Mouse (Mus musculus) heart, embryonic 11.5 days (tissue): ENCODE data around the gene Abi1. TPM values are rescaled to one million over a fixed set of nuclear protein-coding genes. Genes with fewer than 3 reads are reported as not detected.
"Not testable (repeated sequence)": the region's sequence is repeated elsewhere in the genome, so short reads cannot be mapped to it uniquely, and the experiment has no call there.

Source experiments
- ATAC-seq: fragments of 200-750 bp; cut with Nextera tagmentation; replicated peaks from 2 replicates; pipeline ENCODE4 v1.8.0; 2017; ENCODE audit warnings: moderate library complexity; ENCODE audit not compliant: insufficient number of reproducible peaks, low FRiP score, low TSS enrichment
- H3K27ac ChIP-seq: fragments of 300-500 bp; sonication (generic); 2 replicates; pipeline ENCODE4 v1.5.1; 2014; ENCODE audit warnings: mild to moderate bottlenecking, low read depth, low read length
- H3K27me3 ChIP-seq: fragments of 300-500 bp; sonication (generic); 2 replicates; pipeline ENCODE4 v1.6.1; 2014; ENCODE audit warnings: mild to moderate bottlenecking, low read length, mixed read lengths; ENCODE audit not compliant: control insufficient read depth, insufficient read depth
- H3K36me3 ChIP-seq: fragments of 300-500 bp; sonication (generic); 2 replicates; pipeline ENCODE4 v1.6.1; 2014; ENCODE audit warnings: mild to moderate bottlenecking, low read length, moderate library complexity, mixed read lengths; ENCODE audit not compliant: control insufficient read depth, insufficient read depth
- H3K4me1 ChIP-seq: fragments of 300-500 bp; sonication (generic); 2 replicates; pipeline ENCODE4 v1.6.1; 2014; ENCODE audit warnings: low read length; ENCODE audit not compliant: control insufficient read depth, insufficient read depth
- H3K4me2 ChIP-seq: fragments of 300-500 bp; sonication (generic); 2 replicates; pipeline ENCODE4 v1.6.1; 2014; ENCODE audit warnings: mild to moderate bottlenecking, moderate library complexity
- H3K4me3 ChIP-seq: fragments of 300-500 bp; sonication (generic); 2 replicates; pipeline ENCODE4 v1.5.1; 2014; ENCODE audit warnings: low read depth, low read length
- H3K9ac ChIP-seq: fragments of 300-500 bp; sonication (generic); 2 replicates; pipeline ENCODE4 v1.6.1; 2014; ENCODE audit warnings: mild to moderate bottlenecking, low read depth, low read length, moderate library complexity
- H3K9me3 ChIP-seq: fragments of 300-500 bp; sonication (generic); replicated peaks from 2 replicates; pipeline ENCODE4 v1.6.1; 2016; ENCODE audit warnings: low read length; ENCODE audit not compliant: control insufficient read depth
- WGBS: fragments of 180-500 bp; shearing (Covaris S2); extraction: QIAGEN DNeasy Blood & Tissue Kit; methylation state at CpG from one replicate; pipeline ENCODE4 v1.1.7; 2014; ENCODE audit not compliant: insufficient replicate concordance; 5-methylcytosine and 5-hydroxymethylcytosine counted together
- polyA plus RNA-seq: library from polyadenylated mRNA; unstranded; fragments of >200 nt; fragmentation: Nextera tagmentation; extraction: Ambion mirVana; gene quantifications from 2 replicates; pipeline ENCODE4 v1.2.1, GENCODE M21; 2014

Abi1 gene
- polyA plus RNA-seq, 1 experiment from 2014 or later, result 35.3 TPM

- H3K9me3 ChIP-seq, result no peaks in the 10 kb centered on the region
- no peaks in the 10 kb centered on the region for H3K27me3 ChIP-seq
- H3K4me2 ChIP-seq, result no peak overlapping the region
- no peak overlapping the region for H3K9ac ChIP-seq
- H3K27ac ChIP-seq, result no peak overlapping the region
- peaks cover 8% of the 10 kb centered on the region; the same call in 1 of the 2 replicates for H3K4me1 ChIP-seq
- no peak for ATAC-seq
- H3K4me3 ChIP-seq, result no peak overlapping the region
- H3K36me3 ChIP-seq, result no peaks in the 10 kb centered on the region
- 89% methylated on average over 4 of the region's 4 CpGs for WGBS
Measured at GRCm38 (mm10) chr2:23023714-23024282, 16.2 kb downstream of the Abi1 start.

GRCm38 (mm10) chr2:23023023-23023422 is 17.0 kb downstream of the Abi1 start:
- WGBS, result 87% methylated on average over 3 of the region's 3 CpGs
- Histone ChIP-seq H3K4me2 (no peak overlapping the region), H3K9ac (no peak overlapping the region), H3K4me1 (peaks cover 8% of the 10 kb centered on the region; the same call in 1 of the 2 replicates), H3K36me3 (no peaks in the 10 kb centered on the region), H3K27ac (no peak overlapping the region), H3K9me3 (no peaks in the 10 kb centered on the region), H3K4me3 (no peak overlapping the region), H3K27me3 (no peaks in the 10 kb centered on the region)
- no peak for ATAC-seq

- H3K4me3 ChIP-seq, result no peak overlapping the region
- no peak overlapping the region for H3K27ac ChIP-seq
- peaks cover 6% of the 10 kb centered on the region; the same call in 1 of the 2 replicates for H3K4me1 ChIP-seq
- ATAC-seq, result no peak
- no peaks in the 10 kb centered on the region for H3K36me3 ChIP-seq
- no peak overlapping the region for H3K9ac ChIP-seq
- 49% methylated on average over 4 of the region's 4 CpGs for WGBS
- H3K9me3 ChIP-seq, result no peaks in the 10 kb centered on the region
- no peaks in the 10 kb centered on the region for H3K27me3 ChIP-seq
- no peak overlapping the region for H3K4me2 ChIP-seq
Measured at GRCm38 (mm10) chr2:23021721-23022120, 18.3 kb downstream of the Abi1 start.

- Histone ChIP-seq H3K4me3 (no peak overlapping the region), H3K27ac (no peak overlapping the region), H3K4me1 (0 out of 2 replicates have a peak, but pooled peaks cover 3% of the 10 kb centered on the region), H3K4me2 (no peak overlapping the region), H3K27me3 (no peaks in the 10 kb centered on the region), H3K9ac (no peak overlapping the region), H3K36me3 (no peaks in the 10 kb centered on the region), H3K9me3 (no peaks in the 10 kb centered on the region)
- WGBS, result 86% methylated on average over 4 of the region's 4 CpGs
- no peak for ATAC-seq
Measured at GRCm38 (mm10) chr2:23021320-23021719, 18.7 kb downstream of the Abi1 start.

- H3K4me1 ChIP-seq, result 0 out of 2 replicates have a peak, but pooled peaks cover 8% of the 10 kb centered on the region
- H3K4me2 ChIP-seq, result no peak overlapping the region
- no peak overlapping the region for H3K9ac ChIP-seq
- 73% methylated on average over 2 of the region's 2 CpGs for WGBS
- ATAC-seq, result no peak
- no peaks in the 10 kb centered on the region for H3K9me3 ChIP-seq
- no peaks in the 10 kb centered on the region for H3K27me3 ChIP-seq
- no peak overlapping the region for H3K4me3 ChIP-seq
- no peak overlapping the region for H3K27ac ChIP-seq
- H3K36me3 ChIP-seq, result no peaks in the 10 kb centered on the region
Measured at GRCm38 (mm10) chr2:23019170-23019569, 20.9 kb downstream of the Abi1 start.

GRCm38 (mm10) chr2:23016121-23016520 is 23.9 kb downstream of the Abi1 start:
- H3K9me3 ChIP-seq, result no peaks in the 10 kb centered on the region
- no peak overlapping the region for H3K27ac ChIP-seq
- no peak overlapping the region for H3K9ac ChIP-seq
- H3K36me3 ChIP-seq, result no peaks in the 10 kb centered on the region
- no peak overlapping the region for H3K4me2 ChIP-seq
- WGBS, result 49% methylated on average over 3 of the region's 3 CpGs
- H3K27me3 ChIP-seq, result no peaks in the 10 kb centered on the region
- H3K4me3 ChIP-seq, result no peak overlapping the region
- no peak for ATAC-seq
- 0 out of 2 replicates have a peak, but pooled peaks cover 5% of the 10 kb centered on the region for H3K4me1 ChIP-seq

- Histone ChIP-seq H3K27me3 (no peaks in the 10 kb centered on the region), H3K4me1 (0 out of 2 replicates have a peak, but pooled peaks cover 5% of the 10 kb centered on the region), H3K9ac (no peak overlapping the region), H3K9me3 (no peaks in the 10 kb centered on the region), H3K27ac (no peak overlapping the region), H3K36me3 (no peaks in the 10 kb centered on the region), H3K4me3 (no peak overlapping the region), H3K4me2 (no peak overlapping the region; the same call in 1 of the 2 replicates)
- ATAC-seq, result no peak
- WGBS, result 40% methylated on average over 18 of the region's 18 CpGs
Measured at GRCm38 (mm10) chr2:23015335-23015734, 24.7 kb downstream of the Abi1 start.

- not testable (repeated sequence) for ATAC-seq, H3K4me3 ChIP-seq, H3K9me3 ChIP-seq, H3K9ac ChIP-seq, H3K27me3 ChIP-seq, H3K4me2 ChIP-seq, H3K4me1 ChIP-seq, H3K36me3 ChIP-seq, H3K27ac ChIP-seq
- 57% methylated on average over 2 of the region's 3 CpGs for WGBS
Measured at GRCm38 (mm10) chr2:23014935-23015334, 25.1 kb downstream of the Abi1 start.

- no peak for ATAC-seq
- Histone ChIP-seq H3K4me1 (peaks cover 3% of the 10 kb centered on the region; the same call in 1 of the 2 replicates), H3K36me3 (no peaks in the 10 kb centered on the region), H3K4me3 (no peak overlapping the region), H3K27ac (no peak overlapping the region), H3K9ac (no peak overlapping the region), H3K9me3 (no peaks in the 10 kb centered on the region), H3K4me2 (no peak overlapping the region), H3K27me3 (no peaks in the 10 kb centered on the region)
- WGBS, result 83% methylated on average over 1 of the region's 1 CpGs
Measured at GRCm38 (mm10) chr2:23008256-23008655, 31.8 kb downstream of the Abi1 start.
